13 mouse cellular contexts compared by ENCODE assay signal in genomic region chr10:78005791-78006438, GRCm38 (mm10). TPM values are rescaled to one million over a fixed set of nuclear protein-coding genes. Genes with fewer than 3 reads are reported as not detected.
DNase-seq lines count a peak whose midpoint lies in the region; ATAC-seq and TF ChIP-seq lines count a peak whose summit lies in the region.
"Had no signal": no experiment of that assay in that cellular context is flagged by ENCODE, and none has a peak within 500 bp of the region (broad histone marks: within the 10 kb centered on the region; RNA-seq: fewer than 3 reads in every experiment).

No protein-coding gene starts in this region.

- no peak overlapping the region for H3K4me3 ChIP-seq in forebrain, embryonic 11.5 days (ENCODE audit: low read depth, low read length)
- no peak overlapping the region for H3K4me3 ChIP-seq in forebrain, embryonic 15.5 days
- H3K4me3 ChIP-seq in kidney, adult 2 months (ENCODE audit: insufficient read depth, low read depth, low read length), result no peak overlapping the region
- no peak overlapping the region for H3K4me3 ChIP-seq in kidney, embryonic 14.5 days (ENCODE audit: low read length)
- H3K4me3 ChIP-seq in brown adipose tissue, adult 24 weeks (ENCODE audit: insufficient read depth, low read depth, low read length), result no peak overlapping the region
- peak overlapping the region; percentile 86 for H3K4me3 ChIP-seq in liver, embryonic 12.5 days
- no peak overlapping the region for H3K4me3 ChIP-seq in lung, adult 2 months (replicated peaks; ENCODE audit: extremely low read depth, low read depth, low read length)
- H3K4me3 ChIP-seq: midbrain, embryonic 12.5 days had no signal

- WGBS in forebrain, embryonic 11.5 days, result 83% methylated on average over 4 of the region's 4 CpGs
- 93% methylated on average over 4 of the region's 4 CpGs for whole genome bisulfite sequencing in forebrain, embryonic 15.5 days
- WGBS in kidney, adult 2 months, result 73% methylated on average over 4 of the region's 4 CpGs
- WGBS in kidney, embryonic 14.5 days, result 76% methylated on average over 4 of the region's 4 CpGs
- WGBS in liver, embryonic 12.5 days (ENCODE audit: insufficient replicate concordance), result 86% methylated on average over 4 of the region's 4 CpGs
- 89% methylated on average over 4 of the region's 4 CpGs for WGBS in lung, adult 2 months

- H3K4me1 ChIP-seq in forebrain, embryonic 11.5 days (replicated peaks; ENCODE audit: control insufficient read depth, insufficient read depth, low read length), result peaks cover 19% of the 10 kb centered on the region; the same call in 1 of the 2 replicates
- H3K4me1 ChIP-seq in forebrain, embryonic 15.5 days, result peaks cover 28% of the 10 kb centered on the region
- H3K4me1 ChIP-seq in kidney, adult 2 months (ENCODE audit: control insufficient read depth, insufficient read depth, low read length), result peaks cover 20% of the 10 kb centered on the region; the same call in 1 of the 2 replicates
- H3K4me1 ChIP-seq in kidney, embryonic 14.5 days (ENCODE audit: control insufficient read depth, insufficient read depth, low read length), result peaks cover 32% of the 10 kb centered on the region
- peaks cover 20% of the 10 kb centered on the region for H3K4me1 ChIP-seq in brown adipose tissue, adult 24 weeks (ENCODE audit: control insufficient read depth, insufficient read depth, insufficient read length, low read length)
- peaks cover 71% of the 10 kb centered on the region for H3K4me1 ChIP-seq in liver, embryonic 12.5 days
- peaks cover 3% of the 10 kb centered on the region; the same call in 1 of the 2 replicates for H3K4me1 ChIP-seq in lung, adult 2 months (ENCODE audit: control insufficient read depth, insufficient read depth, low read length)

- no peaks in the 10 kb centered on the region for H3K9me3 ChIP-seq in forebrain, embryonic 11.5 days (ENCODE audit: control insufficient read depth, low read length)
- no peaks in the 10 kb centered on the region for H3K9me3 ChIP-seq in forebrain, embryonic 15.5 days
- no peaks in the 10 kb centered on the region for H3K9me3 ChIP-seq in kidney, embryonic 14.5 days (ENCODE audit: control insufficient read depth, low read length)
- no peaks in the 10 kb centered on the region for H3K9me3 ChIP-seq in liver, embryonic 12.5 days (replicated peaks)
- H3K9me3 ChIP-seq: midbrain, embryonic 12.5 days had no signal

- no peak overlapping the region for H3K27ac ChIP-seq in forebrain, embryonic 11.5 days (ENCODE audit: low read depth, low read length)
- no peak overlapping the region for H3K27ac ChIP-seq in forebrain, embryonic 15.5 days (replicated peaks)
- no peak overlapping the region for H3K27ac ChIP-seq in kidney, adult 2 months (ENCODE audit: insufficient read depth, low read depth, low read length)
- no peak overlapping the region for H3K27ac ChIP-seq in kidney, embryonic 14.5 days (ENCODE audit: low read depth, low read length)
- peak overlapping the region; percentile 6; the same call in 1 of the 2 replicates for H3K27ac ChIP-seq in brown adipose tissue, adult 24 weeks (replicated peaks; ENCODE audit: low read depth, low read length)
- peak overlapping the region; percentile 99 for H3K27ac ChIP-seq in liver, embryonic 12.5 days
- H3K27ac ChIP-seq: midbrain, embryonic 12.5 days had no signal

- ATAC-seq in forebrain, embryonic 11.5 days (replicated peaks; ENCODE audit: low FRiP score), result no peak
- ATAC-seq in forebrain, embryonic 15.5 days (replicated peaks), result no peak
- no peak for ATAC-seq in kidney, embryonic 14.5 days (ENCODE audit: low FRiP score, low TSS enrichment)
- ATAC-seq in liver, embryonic 12.5 days, result no peak

- no peak overlapping the region for H3K4me2 ChIP-seq in forebrain, embryonic 11.5 days (ENCODE audit: low read depth, low read length, severe bottlenecking)
- no peak overlapping the region for H3K4me2 ChIP-seq in forebrain, embryonic 15.5 days (replicated peaks)
- no peak overlapping the region for H3K4me2 ChIP-seq in kidney, embryonic 14.5 days (replicated peaks; ENCODE audit: low read depth, low read length)
- H3K4me2 ChIP-seq in liver, embryonic 12.5 days, result peak overlapping the region; percentile 98
- H3K4me2 ChIP-seq: midbrain, embryonic 12.5 days had no signal

- peak overlapping the region; percentile 27; the same call in 1 of the 2 replicates for H3K9ac ChIP-seq in forebrain, embryonic 11.5 days (ENCODE audit: low read length)
- no peak overlapping the region for H3K9ac ChIP-seq in forebrain, embryonic 15.5 days (replicated peaks)
- no peak overlapping the region for H3K9ac ChIP-seq in kidney, embryonic 14.5 days (ENCODE audit: low read depth, low read length)
- peak overlapping the region; percentile 95 for H3K9ac ChIP-seq in liver, embryonic 12.5 days
- H3K9ac ChIP-seq: midbrain, embryonic 12.5 days had no signal

- DNase-seq in forebrain, embryonic 11.5 days (ENCODE audit: low spot score), result no peak
- DNase-seq in kidney, adult 2 months, result peak; percentile 29
- no peak for DNase-seq in lung, adult 2 months
- no peak for DNase-seq in embryo, embryonic 10.5 days (ENCODE audit: low spot score)
- DNase-seq: adrenal gland, postnatal 10 days; cerebellum, adult 11-12 months had no signal

- no peak for TF ChIP-seq POLR2A in kidney, adult 2 months (IDR thresholded peaks at IDR 0.05; ENCODE audit: low read depth, low read length)
- TF ChIP-seq POLR2A in lung, adult 2 months (IDR thresholded peaks at IDR 0.05; ENCODE audit: borderline replicate concordance, extremely low read depth, low read depth, low read length), result no peak

- no peaks in the 10 kb centered on the region; the same call in 1 of the 2 replicates for H3K27me3 ChIP-seq in forebrain, embryonic 11.5 days (ENCODE audit: control insufficient read depth, insufficient read depth, low read length)
- no peaks in the 10 kb centered on the region for H3K27me3 ChIP-seq in forebrain, embryonic 15.5 days
- H3K27me3 ChIP-seq in kidney, adult 2 months (replicated peaks; ENCODE audit: control insufficient read depth, insufficient read depth, low read length), result no peaks in the 10 kb centered on the region
- no peaks in the 10 kb centered on the region for H3K27me3 ChIP-seq in kidney, embryonic 14.5 days (ENCODE audit: control insufficient read depth, insufficient read depth, low read length)
- no peaks in the 10 kb centered on the region for H3K27me3 ChIP-seq in liver, embryonic 12.5 days (replicated peaks)

- TF ChIP-seq CTCF in kidney, adult 2 months (conservative IDR thresholded peaks at IDR 0.05; ENCODE audit: insufficient read depth, insufficient read length, low read depth, low read length), result no peak
- TF ChIP-seq CTCF in lung, adult 2 months (IDR thresholded peaks at IDR 0.05; ENCODE audit: insufficient read depth, low read length), result no peak

- no peaks in the 10 kb centered on the region; the same call in 1 of the 2 replicates for H3K36me3 ChIP-seq in forebrain, embryonic 11.5 days (ENCODE audit: control insufficient read depth, insufficient read depth, low read length)
- peaks cover 4% of the 10 kb centered on the region; the same call in 1 of the 2 replicates for H3K36me3 ChIP-seq in forebrain, embryonic 15.5 days
- H3K36me3 ChIP-seq in kidney, adult 2 months (ENCODE audit: control insufficient read depth, insufficient read depth, low read length), result no peaks in the 10 kb centered on the region
- peaks cover 23% of the 10 kb centered on the region for H3K36me3 ChIP-seq in kidney, embryonic 14.5 days (ENCODE audit: control insufficient read depth, insufficient read depth, low read length)
- peaks cover 64% of the 10 kb centered on the region for H3K36me3 ChIP-seq in liver, embryonic 12.5 days

RNA-seq across cellular contexts. Expression of gene Pfkl, which starts 4.0 kb away (rescaled TPM):
- 171 and 174 TPM in 2 replicates for polyA plus RNA-seq in forebrain, embryonic 11.5 days (2014; fragmentation: Nextera tagmentation; extraction: Ambion mirVana)
- 105 and 107 TPM in 2 replicates for polyA plus RNA-seq in forebrain, embryonic 15.5 days (2015; fragmentation: Nextera tagmentation; extraction: Ambion mirVana)
- 100 and 107 TPM in 2 replicates for polyA plus RNA-seq in kidney, adult 2 months (2012; rRNA removed)
- polyA plus RNA-seq in kidney, embryonic 14.5 days (2014; fragmentation: Nextera tagmentation; extraction: Ambion mirVana), result 91.2 and 118 TPM in 2 replicates
- polyA plus RNA-seq in brown adipose tissue, adult 24 weeks (2012; ENCODE audit: insufficient read depth, insufficient read length, missing spikeins), result 326 and 453 TPM in 2 replicates
- 152 and 157 TPM in 2 replicates for polyA plus RNA-seq in liver, embryonic 12.5 days (2016; fragmentation: Nextera tagmentation; extraction: Ambion mirVana)
- polyA plus RNA-seq in lung, adult 2 months (2012; rRNA removed), result 55.8 and 70.0 TPM in 2 replicates

RNA-seq across cellular contexts. Expression of gene 1810043G02Rik, which starts 27.6 kb away (rescaled TPM):
- 34.9 and 38.6 TPM in 2 replicates for polyA plus RNA-seq in forebrain, embryonic 11.5 days (2014; fragmentation: Nextera tagmentation; extraction: Ambion mirVana)
- 35.0 and 37.1 TPM in 2 replicates for polyA plus RNA-seq in forebrain, embryonic 15.5 days (2015; fragmentation: Nextera tagmentation; extraction: Ambion mirVana)
- polyA plus RNA-seq in kidney, adult 2 months (2012; rRNA removed), result 60.5 and 75.3 TPM in 2 replicates
- polyA plus RNA-seq in kidney, embryonic 14.5 days (2014; fragmentation: Nextera tagmentation; extraction: Ambion mirVana), result 26.4 and 35.8 TPM in 2 replicates
- polyA plus RNA-seq in brown adipose tissue, adult 24 weeks (2012; ENCODE audit: insufficient read depth, insufficient read length, missing spikeins), result 16.0 and 16.4 TPM in 2 replicates
- polyA plus RNA-seq in liver, embryonic 12.5 days (2016; fragmentation: Nextera tagmentation; extraction: Ambion mirVana), result 6.7 and 6.9 TPM in 2 replicates
- polyA plus RNA-seq in lung, adult 2 months (2012; rRNA removed), result 46.6 and 46.9 TPM in 2 replicates

RNA-seq across cellular contexts. Expression of gene Trpm2, which starts 35.6 kb away (rescaled TPM):
- 0.86 and 0.87 TPM in 2 replicates for polyA plus RNA-seq in forebrain, embryonic 11.5 days (2014; fragmentation: Nextera tagmentation; extraction: Ambion mirVana)
- 2.6 and 2.8 TPM in 2 replicates for polyA plus RNA-seq in forebrain, embryonic 15.5 days (2015; fragmentation: Nextera tagmentation; extraction: Ambion mirVana)
- 0.53 and 1.2 TPM in 2 replicates for polyA plus RNA-seq in kidney, adult 2 months (2012; rRNA removed)
- polyA plus RNA-seq in kidney, embryonic 14.5 days (2014; fragmentation: Nextera tagmentation; extraction: Ambion mirVana), result 0.27 and 0.54 TPM in 2 replicates
- 0.63 TPM in 1 of 2 replicates, not detected in the other for polyA plus RNA-seq in brown adipose tissue, adult 24 weeks (2012; ENCODE audit: insufficient read depth, insufficient read length, missing spikeins)
- polyA plus RNA-seq in liver, embryonic 12.5 days (2016; fragmentation: Nextera tagmentation; extraction: Ambion mirVana), result 1.1 and 1.2 TPM in 2 replicates
- 2.2 and 3.9 TPM in 2 replicates for polyA plus RNA-seq in lung, adult 2 months (2012; rRNA removed)

RNA-seq across cellular contexts. Expression of gene Dnmt3l, which starts 35.8 kb away (rescaled TPM):
- not detected in 2 replicates for polyA plus RNA-seq in forebrain, embryonic 11.5 days (2014; fragmentation: Nextera tagmentation; extraction: Ambion mirVana)
- not detected in 2 replicates for polyA plus RNA-seq in forebrain, embryonic 15.5 days (2015; fragmentation: Nextera tagmentation; extraction: Ambion mirVana)
- 0.34 and 1.1 TPM in 2 replicates for polyA plus RNA-seq in kidney, adult 2 months (2012; rRNA removed)
- polyA plus RNA-seq in kidney, embryonic 14.5 days (2014; fragmentation: Nextera tagmentation; extraction: Ambion mirVana), result 0.41 and 0.66 TPM in 2 replicates
- polyA plus RNA-seq in brown adipose tissue, adult 24 weeks (2012; ENCODE audit: insufficient read depth, insufficient read length, missing spikeins), result 2.3 and 2.7 TPM in 2 replicates
- not detected in 2 replicates for polyA plus RNA-seq in liver, embryonic 12.5 days (2016; fragmentation: Nextera tagmentation; extraction: Ambion mirVana)
- polyA plus RNA-seq in lung, adult 2 months (2012; rRNA removed), result 0.52 and 0.64 TPM in 2 replicates
- polyA plus RNA-seq: embryonic facial prominence, embryonic 11.5 days; midbrain, embryonic 12.5 days; spleen, adult 2 months had no signal

RNA-seq across cellular contexts. Expression of gene Aire, which starts 37.5 kb away (rescaled TPM):
- polyA plus RNA-seq in forebrain, embryonic 11.5 days (2014; fragmentation: Nextera tagmentation; extraction: Ambion mirVana), result 0.21 TPM in 1 of 2 replicates, not detected in the other
- polyA plus RNA-seq in forebrain, embryonic 15.5 days (2015; fragmentation: Nextera tagmentation; extraction: Ambion mirVana), result 0.23 TPM in 1 of 2 replicates, not detected in the other
- 0.23 and 0.41 TPM in 2 replicates for polyA plus RNA-seq in kidney, adult 2 months (2012; rRNA removed)
- polyA plus RNA-seq in kidney, embryonic 14.5 days (2014; fragmentation: Nextera tagmentation; extraction: Ambion mirVana), result 1.2 and 1.5 TPM in 2 replicates
- not detected in 2 replicates for polyA plus RNA-seq in brown adipose tissue, adult 24 weeks (2012; ENCODE audit: insufficient read depth, insufficient read length, missing spikeins)
- 0.06 TPM in 1 of 2 replicates, not detected in the other for polyA plus RNA-seq in liver, embryonic 12.5 days (2016; fragmentation: Nextera tagmentation; extraction: Ambion mirVana)
- 0.09 and 0.16 TPM in 2 replicates for polyA plus RNA-seq in lung, adult 2 months (2012; rRNA removed)

Comparison
In these comparisons a context has a peak if more than half of its experiments do, and no peak if none do; other contexts are left out.
1. H3K9ac ChIP-seq: peak in forebrain, embryonic 11.5 days (single experiment) and liver, embryonic 12.5 days (single experiment); none in forebrain, embryonic 15.5 days (single experiment) and kidney, embryonic 14.5 days (single experiment).
2. H3K27ac ChIP-seq: peak in brown adipose tissue, adult 24 weeks (single experiment) and liver, embryonic 12.5 days (single experiment); none in forebrain, embryonic 11.5 days (single experiment), forebrain, embryonic 15.5 days (single experiment), kidney, adult 2 months (single experiment) and kidney, embryonic 14.5 days (single experiment).